Mouse (Mus musculus) skeletal muscle tissue, adult 2 months (tissue): Measurements from ENCODE around the gene Hsd17b14.
A peak's percentile ranks its signal among the peaks of the same experiment; 100 is the strongest.

Experiments
- DNase-seq: peaks from one replicate; pipeline ENCODE4 v3.0.0-alpha.2; 2012; ENCODE audit warnings: low read depth, low spot score

Hsd17b14 gene

GRCm38 (mm10) chr7:45529461-45529860 lies 25.2 kb upstream of the Hsd17b14 start:
- no peak for DNase-seq

GRCm38 (mm10) chr7:45530643-45531042 lies 24.1 kb upstream of the Hsd17b14 start:
- no peak for DNase-seq

GRCm38 (mm10) chr7:45535676-45536075 lies 19.0 kb upstream of the Hsd17b14 start:
- no peak for DNase-seq

- no peak for DNase-seq
These were observed 17.1 kb upstream of the Hsd17b14 start for GRCm38 (mm10) chr7:45537602-45538001.

- no peak for DNase-seq
These were observed 16.3 kb upstream of the Hsd17b14 start for GRCm38 (mm10) chr7:45538163-45539041.

- DNase-seq, result no peak
These were observed 15.6 kb upstream of the Hsd17b14 start for GRCm38 (mm10) chr7:45539095-45539494.

- DNase-seq, result no peak
These were observed 14.5 kb upstream of the Hsd17b14 start for GRCm38 (mm10) chr7:45540213-45540612.

- no peak for DNase-seq
These were observed 10.2 kb upstream of the Hsd17b14 start for GRCm38 (mm10) chr7:45544525-45544924.

GRCm38 (mm10) chr7:45549641-45550436 lies 4.9 kb upstream of the Hsd17b14 start:
- no peak for DNase-seq

- DNase-seq, result no peak
These were observed 3.7 kb upstream of the Hsd17b14 start for GRCm38 (mm10) chr7:45550821-45551511.

GRCm38 (mm10) chr7:45551512-45551883 lies 3.2 kb upstream of the Hsd17b14 start:
- no peak for DNase-seq

- no peak for DNase-seq
These were observed 1.2 kb upstream of the Hsd17b14 start for GRCm38 (mm10) chr7:45553519-45553918.

GRCm38 (mm10) chr7:45553990-45554389 lies 703 bp upstream of the Hsd17b14 start:
- no peak for DNase-seq

- DNase-seq, result peak; percentile 79
These were observed 1.1 kb downstream of the Hsd17b14 start for GRCm38 (mm10) chr7:45555787-45556186.

GRCm38 (mm10) chr7:45558907-45559306 lies 4.2 kb downstream of the Hsd17b14 start:
- DNase-seq, result no peak

GRCm38 (mm10) chr7:45560241-45560640 lies 5.5 kb downstream of the Hsd17b14 start:
- no peak for DNase-seq

GRCm38 (mm10) chr7:45560843-45561623 lies 6.3 kb downstream of the Hsd17b14 start:
- DNase-seq, result peak; percentile 73

GRCm38 (mm10) chr7:45561624-45562520 lies 7.2 kb downstream of the Hsd17b14 start:
- peak; percentile 82 for DNase-seq

- DNase-seq, result no peak
These were observed 10.1 kb downstream of the Hsd17b14 start for GRCm38 (mm10) chr7:45564811-45565210.

GRCm38 (mm10) chr7:45565446-45565845 lies 10.8 kb downstream of the Hsd17b14 start:
- DNase-seq, result peak; percentile 58
